Mouse (Mus musculus) hindbrain, embryonic 10.5 days (tissue): ENCODE data around the gene Kcnb1. TPM values are rescaled to one million over a fixed set of nuclear protein-coding genes. Genes with fewer than 3 reads are reported as not detected.
A peak's percentile ranks its signal among the peaks of the same experiment; 100 is the strongest.

Experiments
- DNase-seq: peaks from one replicate; pipeline ENCODE4 v3.0.0-alpha.2; 2017; ENCODE audit warnings: low spot score
- H3K27ac ChIP-seq: fragments of 300-500 bp; sonication (generic); 2 replicates; pipeline ENCODE4 v1.5.1; 2016; ENCODE audit warnings: mild to moderate bottlenecking, moderate library complexity
- H3K27me3 ChIP-seq: fragments of 300-500 bp; sonication (generic); 2 replicates; pipeline ENCODE4 v1.6.1; 2016; ENCODE audit warnings: mild to moderate bottlenecking; ENCODE audit not compliant: poor library complexity, insufficient read depth, severe bottlenecking
- H3K36me3 ChIP-seq: fragments of 300-500 bp; sonication (generic); 2 replicates; pipeline ENCODE4 v1.6.1; 2016; ENCODE audit warnings: mild to moderate bottlenecking, moderate library complexity
- H3K4me1 ChIP-seq: fragments of 300-500 bp; sonication (generic); replicated peaks from 2 replicates; pipeline ENCODE4 v1.6.1; 2016; ENCODE audit warnings: mild to moderate bottlenecking
- H3K4me3 ChIP-seq: fragments of 300-500 bp; sonication (generic); 2 replicates; pipeline ENCODE4 v1.5.1; 2016; ENCODE audit warnings: mild to moderate bottlenecking, moderate library complexity
- H3K9me3 ChIP-seq: fragments of 300-500 bp; sonication (generic); 2 replicates; pipeline ENCODE4 v1.6.1; 2016; ENCODE audit warnings: mild to moderate bottlenecking, moderate library complexity
- WGBS: fragments of 180-500 bp; shearing (Covaris S2); methylation state at CpG from one replicate; pipeline ENCODE4 v1.1.7; 2016; 5-methylcytosine and 5-hydroxymethylcytosine counted together
- polyA plus RNA-seq: library from polyadenylated mRNA; unstranded; fragments of >200 nt; fragmentation: Nextera tagmentation; extraction: Ambion mirVana; gene quantifications from 2 replicates; pipeline ENCODE4 v1.2.1, GENCODE M21; 2016

The Kcnb1 gene
- polyA plus RNA-seq, 1 experiment from 2014 or later = 0.89 TPM

DNA sequence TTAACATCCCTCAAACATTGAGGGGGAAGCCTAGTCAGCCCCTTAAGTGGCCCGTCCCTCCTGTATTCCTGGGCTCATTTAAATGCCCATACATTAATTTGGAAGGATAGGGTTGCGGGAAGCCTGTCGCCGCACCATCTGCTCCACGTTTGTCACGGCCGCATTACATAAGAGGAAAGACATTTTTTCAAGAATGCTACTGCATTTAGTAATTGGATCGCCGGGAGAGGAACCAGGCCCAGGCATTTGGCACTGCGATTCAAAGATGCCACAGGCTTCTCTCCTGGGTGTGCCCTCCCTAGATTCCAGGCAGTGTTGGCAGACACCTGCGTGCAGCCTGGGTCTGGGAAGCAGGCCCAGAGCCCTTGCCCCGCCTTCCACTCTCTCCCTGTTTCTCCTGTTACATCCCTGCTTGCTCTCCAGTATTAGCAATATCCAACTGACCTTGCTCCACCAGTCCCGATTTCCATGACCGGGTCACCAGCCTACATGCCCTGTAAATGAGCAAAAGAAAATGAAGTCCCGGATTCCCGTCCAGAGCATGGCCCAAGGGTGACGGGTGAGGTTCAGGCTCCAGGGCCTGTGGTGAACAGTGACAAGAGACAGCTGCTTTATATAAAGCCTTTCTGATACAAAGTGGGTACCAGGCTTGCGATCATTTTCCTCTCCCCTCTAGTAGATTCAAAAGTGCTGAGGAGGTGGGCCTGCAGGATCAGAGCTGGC lies 110.3 kb downstream of the Kcnb1 start:
- H3K27me3 ChIP-seq = no peaks in the 10 kb centered on the region
- peaks cover 43% of the 10 kb centered on the region for H3K4me1 ChIP-seq
- 48% methylated on average over 18 of the region's 18 CpGs for WGBS
- H3K27ac ChIP-seq = peak overlapping the region; percentile 60; the same call in 1 of the 2 replicates
- no peaks in the 10 kb centered on the region for H3K9me3 ChIP-seq
- peak; percentile 25 for DNase-seq
- H3K4me3 ChIP-seq = peak overlapping the region; percentile 13; the same call in 1 of the 2 replicates
- H3K36me3 ChIP-seq = no peaks in the 10 kb centered on the region

DNA sequence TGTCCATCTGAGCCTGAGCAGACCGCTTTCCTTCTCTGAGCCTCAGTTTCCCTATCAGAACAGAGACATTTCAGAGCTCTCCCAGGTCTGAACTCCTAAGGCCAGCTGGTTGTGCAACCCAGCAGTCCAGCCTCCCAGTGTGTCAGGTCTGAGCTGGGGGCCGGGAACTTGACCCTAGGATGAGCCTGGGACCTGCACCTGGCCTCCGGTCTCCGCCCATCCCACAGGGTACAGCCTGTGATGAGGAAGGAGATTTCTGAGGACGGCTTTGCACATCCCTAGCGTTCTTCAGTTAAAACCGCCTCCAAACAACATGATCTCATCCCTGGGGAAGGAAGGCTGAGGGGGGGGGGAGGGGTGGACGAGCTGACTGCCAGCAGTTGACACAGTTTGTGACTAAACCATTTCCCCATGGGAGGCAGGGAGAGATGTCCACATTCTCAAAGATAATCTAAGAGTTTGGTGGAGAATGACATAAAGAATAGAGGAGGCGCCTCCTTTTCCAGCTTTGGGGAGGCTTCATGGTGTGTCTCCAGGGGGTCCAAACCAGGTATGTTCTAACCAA lies 110.9 kb downstream of the Kcnb1 start:
- H3K4me1 ChIP-seq = peaks cover 43% of the 10 kb centered on the region
- no peaks in the 10 kb centered on the region for H3K9me3 ChIP-seq
- DNase-seq = peak; percentile 10
- WGBS = 56% methylated on average over 9 of the region's 9 CpGs
- H3K36me3 ChIP-seq = no peaks in the 10 kb centered on the region
- no peak overlapping the region for H3K27ac ChIP-seq
- H3K27me3 ChIP-seq = no peaks in the 10 kb centered on the region
- no peak overlapping the region for H3K4me3 ChIP-seq

DNA sequence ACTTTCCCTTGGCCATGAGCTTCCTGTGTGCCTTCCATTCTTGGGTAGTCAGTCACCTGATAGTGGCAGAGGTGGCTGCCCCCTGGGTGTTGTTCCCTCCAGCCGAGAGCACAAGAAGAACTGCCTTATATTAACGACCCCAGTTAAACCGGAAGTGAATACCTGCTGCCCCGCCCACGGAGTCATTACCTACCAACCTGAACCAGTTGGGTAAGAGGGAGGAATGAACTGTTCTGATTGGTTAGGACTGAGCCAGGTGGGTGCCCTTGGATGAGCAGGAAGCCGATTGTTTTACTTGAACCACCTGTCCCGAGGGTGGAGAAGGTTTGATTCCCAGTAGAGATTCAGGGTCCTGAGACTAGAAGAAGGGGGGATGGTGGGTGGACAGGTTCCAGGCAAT lies 111.5 kb downstream of the Kcnb1 start:
- no peak for DNase-seq
- Histone ChIP-seq H3K4me3 (no peak overlapping the region), H3K36me3 (no peaks in the 10 kb centered on the region), H3K4me1 (peaks cover 43% of the 10 kb centered on the region), H3K27me3 (no peaks in the 10 kb centered on the region), H3K9me3 (no peaks in the 10 kb centered on the region), H3K27ac (no peak overlapping the region)
- 56% methylated on average over 7 of the region's 7 CpGs for WGBS

DNA sequence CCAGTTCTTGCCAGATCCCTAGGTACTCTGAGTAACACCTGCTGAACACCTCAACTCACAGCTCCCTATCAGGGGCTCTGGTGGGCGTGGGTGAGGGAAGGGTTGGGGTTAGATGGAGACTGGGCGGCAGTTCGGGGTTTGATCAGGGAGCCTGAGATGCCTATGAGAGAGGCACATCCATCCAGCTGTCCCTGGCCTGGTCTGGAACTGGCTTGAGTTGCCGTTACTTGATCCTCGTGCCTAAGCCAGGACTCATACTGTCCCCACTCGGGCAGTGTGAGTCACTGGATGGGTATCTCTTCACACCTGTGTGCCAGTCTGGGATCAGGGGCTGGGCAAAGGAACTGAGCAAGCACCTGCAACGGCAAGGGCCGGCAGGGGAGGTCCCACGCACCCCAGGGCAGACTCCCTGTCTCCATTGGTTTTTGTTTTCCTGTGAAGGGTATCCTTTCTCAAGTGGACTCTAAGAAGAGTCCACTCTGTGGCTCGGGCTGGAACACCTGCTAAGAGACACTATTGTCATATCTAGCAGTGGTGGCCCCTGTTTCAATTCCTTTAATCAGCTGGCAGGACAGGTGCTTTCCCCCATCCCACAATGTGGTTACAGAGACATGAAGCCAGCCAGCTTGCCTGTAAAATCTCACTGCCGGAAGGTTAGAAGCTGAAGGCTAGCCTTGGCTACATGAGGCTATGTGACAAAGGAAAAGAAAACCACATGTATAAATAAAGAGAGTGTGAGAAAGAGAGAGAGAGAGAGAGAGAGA lies 112.6 kb downstream of the Kcnb1 start:
- Histone ChIP-seq H3K4me1 (peaks cover 44% of the 10 kb centered on the region), H3K36me3 (no peaks in the 10 kb centered on the region), H3K4me3 (no peak overlapping the region), H3K27me3 (no peaks in the 10 kb centered on the region), H3K27ac (no peak overlapping the region), H3K9me3 (no peaks in the 10 kb centered on the region)
- WGBS = 88% methylated on average over 11 of the region's 11 CpGs
- no peak for DNase-seq

DNA sequence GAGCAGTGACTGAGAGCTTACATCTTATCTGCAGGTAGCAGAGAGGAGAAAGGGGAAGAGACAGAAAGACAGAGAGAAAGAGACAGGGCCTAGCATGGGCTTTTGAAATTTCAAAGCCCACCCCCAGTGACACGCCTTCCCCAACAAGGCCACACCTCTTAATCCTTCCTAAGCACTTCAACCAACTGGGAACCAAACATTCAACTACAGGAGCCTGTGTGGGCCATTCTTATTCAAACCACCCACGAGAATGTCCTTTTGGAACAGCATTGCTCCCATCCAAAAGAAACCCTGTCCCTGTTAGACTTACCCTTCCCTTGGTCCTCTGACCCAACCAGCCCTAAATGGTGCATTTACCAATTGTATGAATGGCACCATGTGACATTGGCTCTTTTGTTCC lies 113.2 kb downstream of the Kcnb1 start:
- 80% methylated on average over 2 of the region's 2 CpGs for WGBS

DNA sequence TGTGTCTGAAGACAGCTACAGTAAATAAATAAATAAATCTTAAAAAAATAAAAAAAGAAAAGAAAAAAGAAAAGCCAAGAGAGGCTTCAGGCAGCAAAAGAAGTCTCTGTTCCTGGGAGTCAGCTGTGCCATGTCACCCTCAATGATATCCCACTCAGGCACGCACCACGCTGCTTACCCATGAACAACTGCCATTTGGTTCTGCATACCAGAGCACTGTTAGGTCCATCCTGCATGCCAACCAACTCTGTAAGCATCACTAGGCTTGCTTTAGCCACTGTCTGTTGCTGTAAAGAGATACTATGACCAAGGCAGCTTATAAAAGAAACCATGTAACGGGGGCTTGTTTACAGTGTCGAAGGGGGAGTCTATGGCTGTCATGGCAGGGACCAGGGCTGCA lies 113.6 kb downstream of the Kcnb1 start:
- no peaks in the 10 kb centered on the region for H3K9me3 ChIP-seq
- no peaks in the 10 kb centered on the region for H3K27me3 ChIP-seq
- no peak for DNase-seq
- no peak overlapping the region for H3K4me3 ChIP-seq
- WGBS = 93% methylated on average over 4 of the region's 4 CpGs
- H3K4me1 ChIP-seq = peaks cover 40% of the 10 kb centered on the region
- no peaks in the 10 kb centered on the region for H3K36me3 ChIP-seq
- H3K27ac ChIP-seq = no peak overlapping the region

More for the DNA sequence above, 113.2 kb downstream of the Kcnb1 start:
- no peak overlapping the region for H3K4me3 ChIP-seq
- no peak for DNase-seq
- H3K9me3 ChIP-seq = no peaks in the 10 kb centered on the region
- no peak overlapping the region for H3K27ac ChIP-seq
- no peaks in the 10 kb centered on the region for H3K36me3 ChIP-seq
- no peaks in the 10 kb centered on the region for H3K27me3 ChIP-seq
- H3K4me1 ChIP-seq = peaks cover 42% of the 10 kb centered on the region

DNA sequence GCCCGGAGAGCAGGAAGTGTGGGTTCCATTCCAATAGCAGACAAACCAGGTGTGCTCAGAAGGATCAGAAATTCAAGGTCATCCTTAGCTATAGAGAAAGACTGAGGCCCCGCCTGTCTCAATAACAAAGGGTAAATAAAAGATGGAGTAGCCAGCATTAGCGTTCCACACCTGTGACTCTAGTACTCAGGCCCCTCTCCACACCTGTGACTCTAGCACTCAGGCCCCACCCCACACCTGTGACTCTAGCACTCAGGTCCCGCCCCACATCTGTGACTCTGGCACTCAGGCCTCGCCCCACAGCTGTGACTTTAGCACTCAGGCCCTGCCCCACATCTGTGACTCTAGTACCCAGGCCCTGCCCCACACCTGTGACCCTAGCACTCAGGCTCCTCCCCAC lies 115.4 kb downstream of the Kcnb1 start:
- peaks cover 29% of the 10 kb centered on the region for H3K4me1 ChIP-seq
- no peak overlapping the region for H3K4me3 ChIP-seq
- WGBS = 91% methylated on average over 5 of the region's 5 CpGs
- no peaks in the 10 kb centered on the region for H3K27me3 ChIP-seq
- no peak for DNase-seq
- no peaks in the 10 kb centered on the region for H3K36me3 ChIP-seq
- no peaks in the 10 kb centered on the region for H3K9me3 ChIP-seq
- no peak overlapping the region for H3K27ac ChIP-seq

DNA sequence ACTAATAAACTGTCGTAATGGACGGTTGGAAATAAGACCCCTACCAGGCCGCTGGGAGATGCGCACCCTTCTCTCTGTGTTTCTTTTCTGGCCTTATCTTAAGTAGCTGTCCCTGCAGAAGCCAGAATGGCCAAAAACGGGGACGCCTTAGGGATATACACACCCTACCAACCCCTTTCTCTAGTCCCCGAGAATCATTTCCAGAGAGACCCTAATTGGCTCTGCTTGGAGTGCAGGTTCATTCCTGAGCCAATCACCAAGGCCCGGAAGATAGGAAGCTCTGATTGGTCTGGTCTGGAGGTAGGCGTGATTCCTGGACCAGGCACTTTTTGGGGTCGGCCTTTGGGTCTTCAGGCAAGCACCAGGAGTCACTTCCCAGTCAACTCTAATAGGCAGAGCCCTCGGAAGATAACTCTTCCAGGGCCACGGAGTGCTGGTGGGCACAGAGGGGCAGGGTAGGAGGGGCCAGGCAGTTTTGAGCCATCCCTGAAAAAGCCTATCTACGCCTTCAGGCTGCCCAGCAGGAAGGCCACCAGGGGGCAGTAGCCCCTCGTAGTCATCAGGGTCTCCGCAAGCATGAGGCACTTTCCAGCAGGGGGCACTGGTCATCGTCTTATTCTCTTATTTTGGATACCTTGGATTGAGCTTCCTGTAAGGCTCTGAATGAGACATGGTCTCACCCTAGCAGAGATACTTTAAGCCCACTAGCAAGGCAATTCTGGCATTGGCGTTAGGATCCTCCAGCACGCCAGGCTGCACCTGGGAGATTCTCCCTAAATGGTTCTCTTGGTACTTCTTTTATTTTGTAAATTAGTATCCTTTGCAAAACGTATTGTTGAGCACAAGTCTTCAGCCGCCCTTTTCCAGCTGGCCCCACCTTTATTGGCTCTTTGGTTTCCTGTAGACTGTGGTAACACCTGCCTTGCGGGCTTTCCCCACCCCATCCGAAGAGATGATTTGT lies 118.0 kb downstream of the Kcnb1 start:
- peak; percentile 94 for DNase-seq
- peaks cover 14% of the 10 kb centered on the region for H3K4me1 ChIP-seq
- H3K36me3 ChIP-seq = peaks cover 3% of the 10 kb centered on the region; the same call in 1 of the 2 replicates
- WGBS = 10% methylated on average over 22 of the region's 22 CpGs
- H3K4me3 ChIP-seq = peak overlapping the region; percentile 55
- no peaks in the 10 kb centered on the region for H3K27me3 ChIP-seq
- no peaks in the 10 kb centered on the region for H3K9me3 ChIP-seq
- H3K27ac ChIP-seq = peak overlapping the region; percentile 87

DNA sequence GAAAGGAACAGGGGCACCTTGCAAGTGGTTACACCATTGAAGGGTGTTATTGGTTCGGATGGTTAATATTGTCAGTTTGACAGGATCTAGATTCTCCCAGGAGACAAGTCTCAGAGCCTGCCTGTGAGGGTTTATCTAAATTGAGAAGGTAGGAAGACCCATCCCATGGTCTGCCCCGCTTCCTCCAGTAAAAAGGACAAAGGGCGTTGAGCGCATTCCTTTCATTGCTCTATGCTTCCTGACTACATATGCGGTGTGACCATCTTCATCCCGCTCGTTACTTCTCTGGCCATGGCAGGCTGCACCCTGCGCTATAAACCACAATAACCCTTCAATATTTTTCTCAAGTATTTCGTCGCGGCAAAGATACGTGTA lies 118.7 kb downstream of the Kcnb1 start:
- Histone ChIP-seq H3K27me3 (no peaks in the 10 kb centered on the region), H3K4me3 (peak overlapping the region; percentile 55), H3K4me1 (peaks cover 14% of the 10 kb centered on the region), H3K9me3 (no peaks in the 10 kb centered on the region), H3K36me3 (peaks cover 9% of the 10 kb centered on the region), H3K27ac (peak overlapping the region; percentile 87)
- no peak for DNase-seq
- 26% methylated on average over 12 of the region's 12 CpGs for WGBS

DNA sequence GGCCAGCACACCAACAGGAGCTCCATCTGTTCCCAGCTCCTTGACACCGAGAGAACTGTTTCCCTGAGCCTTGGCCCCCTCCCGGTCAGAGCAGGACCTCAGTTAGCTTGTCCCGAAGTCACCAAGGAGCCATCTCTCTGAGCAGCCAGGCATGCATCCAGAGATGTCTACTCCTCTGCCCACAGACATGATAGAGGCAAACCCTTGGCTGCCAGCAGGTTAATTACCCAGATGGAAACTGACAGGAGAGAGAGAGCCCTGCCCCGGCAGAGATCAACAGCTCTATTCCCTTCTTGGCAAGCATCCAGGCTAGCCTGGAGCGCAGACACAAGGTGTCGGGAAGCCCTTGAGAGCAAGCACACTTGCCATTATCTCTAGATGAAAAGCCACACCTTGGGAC lies 119.6 kb downstream of the Kcnb1 start:
- H3K4me3 ChIP-seq = no peak overlapping the region
- 87% methylated on average over 6 of the region's 6 CpGs for WGBS
- H3K27me3 ChIP-seq = no peaks in the 10 kb centered on the region
- no peak for DNase-seq
- peaks cover 18% of the 10 kb centered on the region for H3K36me3 ChIP-seq
- no peak overlapping the region for H3K27ac ChIP-seq
- H3K9me3 ChIP-seq = no peaks in the 10 kb centered on the region
- H3K4me1 ChIP-seq = peaks cover 19% of the 10 kb centered on the region

DNA sequence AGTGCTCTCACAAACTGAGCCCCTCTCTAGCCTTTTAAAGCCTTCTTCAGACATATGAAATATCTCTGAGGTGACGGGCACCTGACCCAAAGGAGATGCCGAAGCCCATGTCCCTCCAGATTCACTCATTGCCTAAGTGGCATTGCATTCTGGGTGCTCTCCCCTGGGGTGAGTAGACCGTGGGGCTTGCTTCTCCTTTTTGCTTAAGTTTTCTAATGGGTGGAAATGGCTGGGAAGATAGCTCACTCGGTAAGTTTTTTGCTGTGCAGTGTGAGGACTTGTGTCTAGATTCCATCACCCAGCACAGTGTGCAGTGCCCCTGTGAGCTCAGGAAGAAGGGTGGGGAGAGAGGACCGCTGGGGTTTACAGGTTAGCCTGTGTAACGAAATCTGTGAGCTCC lies 122.4 kb downstream of the Kcnb1 start:
- DNase-seq = no peak
- Histone ChIP-seq H3K36me3 (peaks cover 33% of the 10 kb centered on the region), H3K27ac (no peak overlapping the region), H3K9me3 (no peaks in the 10 kb centered on the region), H3K27me3 (no peaks in the 10 kb centered on the region), H3K4me1 (peaks cover 27% of the 10 kb centered on the region), H3K4me3 (no peak overlapping the region)
- 56% methylated on average over 6 of the region's 6 CpGs for WGBS
